Mouse (Mus musculus) limb, embryonic 13.5 days (tissue): Measurements from ENCODE around the gene Zfp273. TPM values are rescaled to one million over a fixed set of nuclear protein-coding genes. Genes with fewer than 3 reads are reported as not detected.
"Not testable (repeated sequence)": the region's sequence is repeated elsewhere in the genome, so short reads cannot be mapped to it uniquely, and the experiment has no call there.

Source experiments
- ATAC-seq: fragments of 200-750 bp; cut with Nextera tagmentation; 2 replicates; pipeline ENCODE4 v1.8.0; 2017; ENCODE audit warnings: low read depth, moderate number of reproducible peaks, moderate TSS enrichment; ENCODE audit not compliant: low FRiP score
- H3K27ac ChIP-seq: fragments of 300-500 bp; sonication (generic); 2 replicates; pipeline ENCODE4 v1.5.1; 2015; ENCODE audit warnings: inconsistent platforms, mild to moderate bottlenecking, moderate library complexity
- H3K27me3 ChIP-seq: fragments of 300-500 bp; sonication (generic); 2 replicates; pipeline ENCODE4 v1.6.1; 2015; ENCODE audit warnings: mild to moderate bottlenecking, inconsistent platforms
- H3K36me3 ChIP-seq: fragments of 300-500 bp; sonication (generic); 2 replicates; pipeline ENCODE4 v1.6.1; 2015; ENCODE audit warnings: inconsistent platforms, mild to moderate bottlenecking, moderate library complexity
- H3K4me1 ChIP-seq: fragments of 300-500 bp; sonication (generic); 2 replicates; pipeline ENCODE4 v1.6.1; 2015; ENCODE audit warnings: inconsistent platforms
- H3K4me2 ChIP-seq: fragments of 300-500 bp; sonication (generic); replicated peaks from 2 replicates; pipeline ENCODE4 v1.6.1; 2015; ENCODE audit warnings: inconsistent platforms, mild to moderate bottlenecking, moderate library complexity
- H3K4me3 ChIP-seq: fragments of 300-500 bp; sonication (generic); 2 replicates; pipeline ENCODE4 v1.5.1; 2015; ENCODE audit warnings: moderate library complexity, mild to moderate bottlenecking, inconsistent platforms
- H3K9ac ChIP-seq: fragments of 300-500 bp; sonication (generic); 2 replicates; pipeline ENCODE4 v1.6.1; 2015; ENCODE audit warnings: mild to moderate bottlenecking, inconsistent platforms
- H3K9me3 ChIP-seq: fragments of 300-500 bp; sonication (generic); 2 replicates; pipeline ENCODE4 v1.6.1; 2016; ENCODE audit warnings: inconsistent platforms
- WGBS: fragments of 180-500 bp; shearing (Covaris S2); methylation state at CpG from one replicate; pipeline ENCODE4 v1.1.7; 2015; 5-methylcytosine and 5-hydroxymethylcytosine counted together
- polyA plus RNA-seq: library from polyadenylated mRNA; unstranded; fragments of >200 nt; fragmentation: Nextera tagmentation; extraction: Ambion mirVana; gene quantifications from 2 replicates; pipeline ENCODE4 v1.2.1, GENCODE M21; 2015

Gene Zfp273
- polyA plus RNA-seq, 1 experiment from 2014 or later = 10.7 TPM

DNA sequence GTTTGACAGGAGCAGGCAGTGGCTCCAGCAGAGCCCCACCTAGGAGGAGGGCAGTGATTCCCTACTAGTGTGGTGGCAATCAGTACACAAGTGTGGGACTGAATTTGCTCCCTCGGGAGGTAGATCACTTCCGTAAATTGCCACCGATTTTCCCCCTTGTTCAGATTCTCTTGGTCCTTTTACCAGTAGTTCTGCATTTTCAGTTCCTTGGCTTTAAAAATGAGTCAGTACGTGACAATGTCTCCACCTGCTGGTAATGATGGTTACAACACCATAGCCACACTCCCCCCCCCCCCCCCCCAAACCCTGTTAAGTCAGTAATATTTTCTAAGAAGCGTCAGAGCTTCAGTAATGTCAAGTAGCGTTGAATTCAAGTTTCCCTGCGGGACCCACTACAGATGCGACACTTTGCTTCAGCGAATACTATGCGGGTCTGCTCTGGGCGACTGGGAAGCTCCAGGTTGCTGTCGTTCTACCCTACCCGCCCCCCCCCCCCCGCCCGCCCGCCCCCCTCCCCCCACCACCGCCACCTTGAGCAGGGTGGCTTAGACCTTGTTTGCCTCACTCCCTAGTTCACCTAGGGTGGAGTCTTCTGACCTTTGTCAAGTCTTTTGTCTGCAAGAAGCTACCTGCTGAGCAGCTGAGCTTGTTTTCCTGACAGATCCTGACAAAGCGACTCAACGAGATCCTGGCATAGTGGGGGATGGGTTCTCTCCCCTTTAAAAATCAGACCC lies 30.7 kb downstream of the Zfp273 start:
- H3K27me3 ChIP-seq = no peaks in the 10 kb centered on the region
- peak overlapping the region; percentile 60 for H3K4me2 ChIP-seq
- H3K9me3 ChIP-seq = no peaks in the 10 kb centered on the region
- no peak overlapping the region for H3K27ac ChIP-seq
- 0 out of 2 replicates have a peak, but pooled peaks cover 4% of the 10 kb centered on the region for H3K4me1 ChIP-seq
- H3K9ac ChIP-seq = peak overlapping the region; percentile 56; the same call in 1 of the 2 replicates
- WGBS = under 1% methylated on average over 16 of the region's 19 CpGs
- peak; percentile 57; the same call in 1 of the 2 replicates for ATAC-seq
- no peaks in the 10 kb centered on the region for H3K36me3 ChIP-seq
- peak overlapping the region; percentile 43 for H3K4me3 ChIP-seq

DNA sequence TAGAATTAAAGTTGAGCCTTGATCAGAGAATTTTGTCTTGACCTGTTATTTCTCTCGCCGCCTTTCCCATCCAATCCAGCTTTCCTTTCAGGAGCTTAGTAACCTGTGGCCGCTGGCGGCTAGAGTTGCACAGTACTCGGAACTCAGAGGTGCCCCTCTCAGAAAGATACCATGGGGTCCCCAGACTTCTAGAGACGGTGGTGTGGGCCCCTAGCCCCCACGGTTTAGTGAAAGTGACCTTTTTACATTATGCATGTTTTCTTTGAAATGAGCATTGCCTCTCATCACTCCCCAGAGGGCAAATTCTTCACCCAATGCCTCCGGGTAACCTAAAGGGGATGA lies 31.3 kb downstream of the Zfp273 start:
- H3K9ac ChIP-seq = peak overlapping the region; percentile 45; the same call in 1 of the 2 replicates
- H3K27me3 ChIP-seq = no peaks in the 10 kb centered on the region
- 0 out of 2 replicates have a peak, but pooled peaks cover 4% of the 10 kb centered on the region for H3K4me1 ChIP-seq
- H3K9me3 ChIP-seq = no peaks in the 10 kb centered on the region
- peak; percentile 40; the same call in 1 of the 2 replicates for ATAC-seq
- H3K36me3 ChIP-seq = no peaks in the 10 kb centered on the region
- WGBS = 33% methylated on average over 8 of the region's 8 CpGs
- peak overlapping the region; percentile 60 for H3K4me2 ChIP-seq
- peak overlapping the region; percentile 43 for H3K4me3 ChIP-seq
- H3K27ac ChIP-seq = no peak overlapping the region

DNA sequence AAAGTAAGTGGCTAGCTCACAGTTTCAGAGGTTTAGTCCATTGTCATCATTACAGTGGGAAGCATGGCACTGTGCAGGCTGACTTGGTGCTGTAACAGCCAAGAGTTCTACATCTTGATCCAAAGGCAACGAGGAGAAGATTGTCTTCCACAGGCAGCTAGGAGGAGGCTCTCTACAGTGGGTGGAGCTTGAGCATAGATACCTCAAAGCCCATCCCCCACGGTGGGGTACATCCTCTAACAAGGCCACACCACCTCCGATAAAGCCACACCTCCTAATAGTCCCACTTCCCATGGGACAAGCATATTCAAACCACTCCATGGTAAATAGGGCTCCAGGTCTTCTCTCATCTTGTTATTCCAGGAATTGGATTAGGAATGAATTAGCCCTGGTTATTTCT lies 36.8 kb downstream of the Zfp273 start:
- no peaks in the 10 kb centered on the region for H3K9me3 ChIP-seq
- no peak overlapping the region for H3K9ac ChIP-seq
- H3K36me3 ChIP-seq = no peaks in the 10 kb centered on the region
- H3K4me3 ChIP-seq = no peak overlapping the region
- no peak for ATAC-seq
- no peak overlapping the region for H3K4me2 ChIP-seq
- H3K4me1 ChIP-seq = no peaks in the 10 kb centered on the region
- 78% methylated on average over 3 of the region's 3 CpGs for WGBS
- H3K27ac ChIP-seq = no peak overlapping the region
- H3K27me3 ChIP-seq = no peaks in the 10 kb centered on the region

DNA sequence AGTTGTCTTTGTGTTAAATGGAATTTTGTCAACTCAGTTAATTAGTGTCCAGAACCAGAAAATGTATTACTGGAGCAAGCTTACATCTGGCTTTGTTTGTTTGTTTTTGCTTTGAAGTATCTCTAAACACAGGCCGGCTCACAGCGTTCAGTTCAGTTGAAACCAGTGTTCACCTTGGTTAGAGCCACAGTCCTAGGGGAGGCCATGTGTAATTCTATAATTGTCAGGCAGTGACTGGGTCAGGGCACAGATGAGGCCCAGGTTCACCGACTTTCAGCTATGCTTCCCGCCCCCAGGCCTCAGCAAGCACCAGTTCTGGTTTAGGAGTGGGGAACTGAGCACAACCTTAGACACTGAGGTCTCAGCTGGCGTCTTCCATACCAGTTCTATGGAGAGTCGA lies 39.6 kb downstream of the Zfp273 start:
- Histone ChIP-seq H3K4me3 (no peak overlapping the region), H3K9ac (no peak overlapping the region), H3K27ac (no peak overlapping the region), H3K9me3 (no peaks in the 10 kb centered on the region), H3K4me2 (no peak overlapping the region), H3K27me3 (no peaks in the 10 kb centered on the region), H3K4me1 (no peaks in the 10 kb centered on the region), H3K36me3 (no peaks in the 10 kb centered on the region)
- 63% methylated on average over 6 of the region's 6 CpGs for WGBS
- ATAC-seq = no peak

DNA sequence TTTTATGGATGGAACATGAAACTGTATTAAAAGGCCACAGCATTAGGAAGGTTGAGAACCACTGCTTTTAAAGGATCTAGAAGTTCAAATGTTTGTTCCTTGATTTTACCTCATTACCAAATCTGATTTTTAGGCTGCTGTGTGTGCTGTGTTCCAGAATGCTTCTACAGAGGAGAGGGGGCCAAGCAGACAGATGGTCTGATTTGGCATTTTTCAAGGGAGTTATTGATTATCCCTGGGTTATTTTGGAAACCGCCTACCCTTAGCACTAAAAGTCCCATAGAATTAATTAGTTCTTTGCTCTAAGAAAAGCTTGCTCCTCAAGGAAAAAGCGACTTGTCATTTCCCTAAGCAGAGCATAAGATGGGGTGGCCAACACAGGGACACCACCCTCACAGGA lies 40.4 kb downstream of the Zfp273 start:
- H3K4me2 ChIP-seq = no peak overlapping the region
- H3K9me3 ChIP-seq = no peaks in the 10 kb centered on the region
- no peak for ATAC-seq
- no peaks in the 10 kb centered on the region for H3K27me3 ChIP-seq
- H3K27ac ChIP-seq = no peak overlapping the region
- no peaks in the 10 kb centered on the region for H3K36me3 ChIP-seq
- WGBS = 84% methylated on average over 2 of the region's 2 CpGs
- H3K9ac ChIP-seq = no peak overlapping the region
- no peaks in the 10 kb centered on the region for H3K4me1 ChIP-seq
- H3K4me3 ChIP-seq = no peak overlapping the region

DNA sequence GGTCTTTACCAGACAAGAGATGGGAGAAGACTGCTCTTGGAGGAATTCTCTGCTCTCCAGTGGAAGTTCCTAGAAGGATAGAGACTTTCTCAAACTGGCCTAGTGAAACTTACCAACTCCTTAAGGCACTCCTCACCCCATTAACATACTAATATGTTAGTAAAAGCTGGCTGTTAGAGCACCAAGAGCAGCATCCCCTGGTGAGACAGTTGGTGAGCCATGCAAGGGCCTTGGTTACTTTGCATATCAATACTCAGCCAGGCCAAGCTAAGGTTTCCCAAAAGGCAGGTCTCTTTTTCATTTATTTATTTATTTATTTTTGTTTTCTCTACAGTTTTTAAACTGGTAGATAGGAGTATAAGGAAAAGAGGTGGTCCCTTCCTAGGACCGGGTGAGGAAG lies 43.8 kb downstream of the Zfp273 start:
- H3K4me1 ChIP-seq = no peaks in the 10 kb centered on the region

DNA sequence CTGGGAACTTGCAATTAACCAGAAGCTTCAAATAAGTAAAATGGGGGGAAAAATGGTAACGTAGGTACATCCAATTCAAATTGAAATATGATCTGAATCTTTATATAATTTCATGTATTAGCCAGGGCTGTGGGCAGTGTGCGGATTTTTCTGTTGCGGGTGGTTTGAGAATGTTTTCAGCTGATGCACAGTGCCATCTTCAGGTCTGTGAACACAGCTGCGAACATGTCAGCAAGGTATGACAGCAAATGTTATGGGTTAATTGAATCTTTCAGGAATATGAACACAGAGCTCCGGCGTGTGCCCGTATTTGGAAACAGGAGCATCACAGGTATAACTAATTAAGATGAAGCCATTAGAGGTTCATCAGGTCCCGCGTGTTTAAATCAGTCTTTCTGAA lies 49.0 kb downstream of the Zfp273 start:
- H3K4me1 ChIP-seq = no peaks in the 10 kb centered on the region
- no peaks in the 10 kb centered on the region for H3K9me3 ChIP-seq
- no peak overlapping the region for H3K27ac ChIP-seq
- no peaks in the 10 kb centered on the region for H3K27me3 ChIP-seq
- H3K36me3 ChIP-seq = no peaks in the 10 kb centered on the region
- ATAC-seq = no peak
- H3K4me2 ChIP-seq = no peak overlapping the region
- H3K4me3 ChIP-seq = no peak overlapping the region
- no peak overlapping the region for H3K9ac ChIP-seq
- 85% methylated on average over 9 of the region's 9 CpGs for WGBS

More for the DNA sequence above, 43.8 kb downstream of the Zfp273 start:
- WGBS = 12% methylated on average over 1 of the region's 1 CpGs
- H3K36me3 ChIP-seq = no peaks in the 10 kb centered on the region
- no peaks in the 10 kb centered on the region for H3K9me3 ChIP-seq
- no peak overlapping the region for H3K4me2 ChIP-seq
- ATAC-seq = no peak
- H3K4me3 ChIP-seq = no peak overlapping the region
- H3K9ac ChIP-seq = no peak overlapping the region
- no peak overlapping the region for H3K27ac ChIP-seq
- H3K27me3 ChIP-seq = no peaks in the 10 kb centered on the region

DNA sequence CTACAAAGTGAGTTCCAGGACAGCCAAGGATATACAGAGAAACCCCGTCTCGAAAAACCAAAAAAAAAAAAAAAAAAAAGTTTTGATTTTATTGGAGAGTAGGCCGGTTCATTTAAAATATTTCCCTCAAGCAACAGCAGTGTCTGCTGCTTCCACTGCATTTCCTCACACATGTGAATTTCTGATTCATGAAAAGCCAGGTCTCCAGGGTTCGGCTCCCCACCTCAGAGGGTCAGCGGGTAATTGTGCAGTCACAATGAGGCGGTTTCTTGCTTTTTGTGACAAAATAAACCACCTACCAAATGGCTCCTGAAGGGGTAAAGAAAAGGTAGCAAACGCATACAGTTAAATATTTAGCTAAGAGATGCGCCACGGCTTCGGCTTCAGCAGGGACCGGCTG lies 49.5 kb downstream of the Zfp273 start, which contains the start of gene BC048507:
Gene BC048507 (plus strand): TSS at position 301 of the 400 bp plus-strand sequence.
- Histone ChIP-seq H3K36me3 (no peaks in the 10 kb centered on the region), H3K9me3 (no peaks in the 10 kb centered on the region), H3K4me1 (no peaks in the 10 kb centered on the region), H3K27ac (no peak within 1 kb of the TSS), H3K4me2 (no peak within 1 kb of the TSS), H3K27me3 (no peaks in the 10 kb centered on the region), H3K9ac (no peak within 1 kb of the TSS), H3K4me3 (no peak within 1 kb of the TSS)
- no peak for ATAC-seq
- 81% methylated on average over 11 of the region's 11 CpGs for WGBS

DNA sequence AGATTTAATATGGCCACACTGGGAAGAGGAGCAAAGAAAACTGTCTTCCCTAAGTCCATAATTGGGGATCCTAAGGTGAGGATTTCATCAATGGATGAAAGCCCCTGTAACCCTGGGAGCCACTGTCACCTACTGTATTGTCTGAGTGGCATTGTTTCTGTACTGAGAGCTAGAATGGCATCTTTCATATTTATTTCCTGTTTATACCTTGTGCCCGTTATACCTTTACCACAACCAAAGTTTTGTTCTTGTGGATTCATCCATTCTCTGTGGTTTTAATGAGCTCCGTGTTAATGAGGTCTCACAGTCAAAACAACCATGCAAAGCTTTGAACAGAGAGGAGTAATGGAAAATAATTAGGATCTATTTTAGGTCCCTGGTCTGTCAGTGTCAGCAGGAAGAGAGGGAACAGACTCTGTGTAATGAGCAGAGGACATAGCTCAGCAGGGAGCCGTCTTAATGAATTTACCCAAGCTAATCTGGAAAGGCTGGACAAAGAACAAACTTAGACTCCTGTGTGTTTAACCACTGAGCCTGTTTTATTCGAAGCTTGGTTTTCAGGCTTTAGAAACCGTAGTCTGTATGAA lies 51.3 kb downstream of the Zfp273 start:
- no peak for ATAC-seq
- no peak overlapping the region for H3K9ac ChIP-seq

DNA sequence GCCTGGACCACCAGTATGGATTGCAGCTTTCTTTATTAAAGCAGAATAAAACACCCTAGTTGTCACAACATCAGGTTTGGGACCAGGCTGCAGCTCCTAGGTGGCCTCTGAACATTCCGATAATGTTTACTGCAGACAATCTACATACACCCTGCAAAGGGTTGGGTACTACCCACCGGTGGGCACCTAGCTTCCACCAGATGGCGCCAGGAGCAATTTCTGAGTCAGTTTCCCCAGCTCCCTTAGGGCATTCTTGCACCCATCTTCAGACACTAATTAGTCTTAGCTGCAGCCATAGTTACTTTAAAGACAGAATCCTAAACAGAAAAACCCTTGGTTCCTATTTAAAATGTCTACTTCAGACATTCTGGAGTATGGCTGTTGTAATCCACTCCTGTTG lies 54.4 kb downstream of the Zfp273 start:
- H3K4me1 ChIP-seq = no peaks in the 10 kb centered on the region
- WGBS = 30% methylated on average over 3 of the region's 3 CpGs
- no peak for ATAC-seq

More for the DNA sequence above, 51.3 kb downstream of the Zfp273 start:
- H3K4me3 ChIP-seq = no peak overlapping the region
- H3K36me3 ChIP-seq = no peaks in the 10 kb centered on the region
- H3K27ac ChIP-seq = no peak overlapping the region
- no peaks in the 10 kb centered on the region for H3K27me3 ChIP-seq
- no peaks in the 10 kb centered on the region for H3K4me1 ChIP-seq
- no peak overlapping the region for H3K4me2 ChIP-seq
- 44% methylated on average over 5 of the region's 5 CpGs for WGBS
- no peaks in the 10 kb centered on the region for H3K9me3 ChIP-seq

DNA sequence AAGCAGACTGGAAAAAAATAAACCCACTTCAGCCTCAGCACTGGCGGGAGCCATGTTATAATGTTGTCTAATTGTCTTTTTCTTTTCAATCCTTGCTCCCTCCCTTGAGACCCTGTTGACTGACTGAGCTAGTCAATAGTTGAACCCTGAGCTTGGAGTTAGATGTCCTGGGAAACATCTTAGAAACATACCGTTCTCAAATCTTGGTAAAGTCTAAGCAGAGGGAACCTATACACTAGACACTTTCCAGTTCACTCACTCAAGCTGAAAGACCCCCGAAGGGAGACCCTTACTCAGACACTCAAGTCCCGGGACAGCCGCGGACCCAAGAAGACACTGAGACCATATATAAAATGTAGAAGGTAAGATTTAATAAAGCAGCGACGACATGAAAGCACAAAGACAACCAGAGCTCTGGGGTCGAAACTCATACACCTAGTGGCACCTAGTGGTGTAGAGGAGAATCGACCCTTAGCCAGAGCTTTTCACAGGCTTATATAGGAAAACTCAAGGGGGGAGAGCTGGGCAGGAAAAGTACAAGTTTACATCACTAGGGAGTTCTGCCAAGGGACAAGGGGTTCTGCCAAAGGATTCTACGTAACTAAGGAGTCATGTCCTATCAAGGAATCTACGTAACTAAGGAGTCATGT lies 62.6 kb downstream of the Zfp273 start:
- H3K36me3 ChIP-seq, H3K27me3 ChIP-seq, ATAC-seq, H3K4me3 ChIP-seq, H3K27ac ChIP-seq, H3K4me1 ChIP-seq, H3K9ac ChIP-seq, H3K9me3 ChIP-seq: not testable (repeated sequence)
- peak overlapping the region; percentile 37 for H3K4me2 ChIP-seq
- WGBS = 43% methylated on average over 7 of the region's 12 CpGs

More for the DNA sequence above, 54.4 kb downstream of the Zfp273 start:
- Histone ChIP-seq H3K4me2 (no peak overlapping the region), H3K27me3 (no peaks in the 10 kb centered on the region), H3K9ac (no peak overlapping the region), H3K9me3 (no peaks in the 10 kb centered on the region), H3K36me3 (no peaks in the 10 kb centered on the region), H3K4me3 (no peak overlapping the region), H3K27ac (no peak overlapping the region)
